In the genomic region with DNA sequence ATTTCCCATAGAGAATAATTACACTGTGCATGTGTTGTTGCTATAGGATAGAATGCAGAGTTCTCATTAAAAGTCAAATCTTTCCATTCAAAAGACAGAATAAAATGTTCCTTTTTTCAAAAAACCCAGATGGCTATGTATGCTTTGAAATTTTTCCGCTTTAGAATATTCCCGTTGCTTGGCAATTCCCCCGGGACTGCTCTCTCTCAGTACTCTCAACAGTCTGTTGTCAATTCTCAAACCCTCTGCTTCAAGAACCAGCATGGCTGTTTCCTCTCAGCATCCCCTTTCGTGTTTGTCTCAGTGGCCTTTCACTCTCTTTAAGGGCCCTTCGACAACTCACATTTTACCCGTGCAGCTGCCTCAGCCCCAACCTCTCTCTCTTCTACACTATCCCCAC, we compare ENCODE assay signal across 17 mouse cellular contexts.
DNase-seq lines count a peak whose midpoint lies in the region; ATAC-seq and TF ChIP-seq lines count a peak whose summit lies in the region.
"Had no signal": no experiment of that assay in that cellular context is flagged by ENCODE, and none has a peak within 500 bp of the region (broad histone marks: within the 10 kb centered on the region; RNA-seq: fewer than 3 reads in every experiment).

No protein-coding gene starts in this region.

- no peak overlapping the region for H3K9ac ChIP-seq in embryonic facial prominence, embryonic 15.5 days
- H3K9ac ChIP-seq: stomach, embryonic 15.5 days had no signal

- no peak for ATAC-seq in embryonic facial prominence, embryonic 15.5 days (ENCODE audit: insufficient number of reproducible peaks, low FRiP score, low TSS enrichment, low read depth)

- TF ChIP-seq CTCF in left cerebral cortex, adult 2 months (IDR thresholded peaks at IDR 0.05) = no peak

- H3K4me2 ChIP-seq in embryonic facial prominence, embryonic 15.5 days (replicated peaks) = no peak overlapping the region
- H3K4me2 ChIP-seq: stomach, embryonic 15.5 days had no signal

- no peaks in the 10 kb centered on the region for H3K36me3 ChIP-seq in embryonic facial prominence, embryonic 15.5 days
- H3K36me3 ChIP-seq: midbrain, embryonic 10.5 days; stomach, embryonic 15.5 days had no signal

- 0 out of 2 replicates have a peak, but pooled peaks cover 4% of the 10 kb centered on the region for H3K4me1 ChIP-seq in embryonic facial prominence, embryonic 15.5 days
- H3K4me1 ChIP-seq: stomach, embryonic 15.5 days had no signal

- H3K9me3 ChIP-seq in embryonic facial prominence, embryonic 15.5 days (replicated peaks) = no peaks in the 10 kb centered on the region
- H3K9me3 ChIP-seq: midbrain, embryonic 10.5 days; stomach, embryonic 15.5 days had no signal

- WGBS in embryonic facial prominence, embryonic 15.5 days = 39% methylated on average over 6 of the region's 6 CpGs

- no peaks in the 10 kb centered on the region for H3K27me3 ChIP-seq in embryonic facial prominence, embryonic 15.5 days
- H3K27me3 ChIP-seq: stomach, embryonic 15.5 days had no signal

- intact Hi-C loops in left cerebral cortex, adult 2 months (cut with DNase I) = no loop called here

- peak overlapping the region; percentile 36; the same call in 1 of the 2 replicates for H3K27ac ChIP-seq in left cerebral cortex, adult 2 months
- 0 out of 2 replicates have a peak overlapping the region, but pooled peaks have one; percentile 0 for H3K27ac ChIP-seq in embryonic facial prominence, embryonic 15.5 days (replicated peaks)
- H3K27ac ChIP-seq: midbrain, embryonic 10.5 days; stomach, embryonic 15.5 days had no signal

- DNase-seq in left cerebral cortex, adult 2 months (ENCODE audit: extremely low spot score in 1 of 2, low spot score in 2 of 2) = no peak
- DNase-seq in left cerebral cortex, adult 8-10 months (ENCODE audit: low spot score in 2 of 2) = no peak
- peak; percentile 55 for DNase-seq in brain, embryonic 18.5 days (ENCODE audit: low read depth, low spot score)
- DNase-seq in layer of hippocampus, postnatal 14 days (ENCODE audit: low spot score in 2 of 2) = peak; percentile 21 to 82
- no peak for DNase-seq in MN1 (ENCODE audit: low spot score)
- no peak for DNase-seq in urinary bladder, postnatal 10 days (ENCODE audit: low spot score)
- DNase-seq: cerebellum, adult 11 months; cerebellum, postnatal 36 days; gastrocnemius, postnatal 14 days; kidney, adult 8-10 months; kidney, postnatal 25 days; liver; lung, adult 2 months; lung, postnatal 4 days had no signal

- no peak overlapping the region for H3K4me3 ChIP-seq in left cerebral cortex, adult 2 months
- no peak overlapping the region for H3K4me3 ChIP-seq in embryonic facial prominence, embryonic 15.5 days (replicated peaks)
- H3K4me3 ChIP-seq: midbrain, embryonic 10.5 days; stomach, embryonic 15.5 days had no signal

Comparison
In these comparisons a context has a peak if more than half of its experiments do, and no peak if none do; other contexts are left out.
1. DNase-seq: peak in brain, embryonic 18.5 days (single experiment) and layer of hippocampus, postnatal 14 days (2 of 2); none in left cerebral cortex, adult 2 months (0 of 2), left cerebral cortex, adult 8-10 months (0 of 2), MN1 (single experiment) and urinary bladder, postnatal 10 days (single experiment).